Mouse (Mus musculus) adrenal gland, postnatal 36 days (tissue): ENCODE measurements at regions not wholly inside any gene's neighbourhood (a gene's known extent, or its start where the extent isn't known, plus 50 kb on each side); places are given as distances from the start of the nearest gene placed in this dataset.
A peak's percentile ranks its signal among the peaks of the same experiment; 100 is the strongest.

Experiments used
- DNase-seq, 2 experiments: peaks; one replicate each; pipeline ENCODE4 v3.0.0; 2021; ENCODE audit warnings: mixed read lengths in 1 of 2

GRCm38 (mm10) chr9:94378835-94379234 lies 159.0 kb downstream of the 1190002N15Rik start:
- peak in 1 of 2 experiments; percentile 0 for DNase-seq

DNA sequence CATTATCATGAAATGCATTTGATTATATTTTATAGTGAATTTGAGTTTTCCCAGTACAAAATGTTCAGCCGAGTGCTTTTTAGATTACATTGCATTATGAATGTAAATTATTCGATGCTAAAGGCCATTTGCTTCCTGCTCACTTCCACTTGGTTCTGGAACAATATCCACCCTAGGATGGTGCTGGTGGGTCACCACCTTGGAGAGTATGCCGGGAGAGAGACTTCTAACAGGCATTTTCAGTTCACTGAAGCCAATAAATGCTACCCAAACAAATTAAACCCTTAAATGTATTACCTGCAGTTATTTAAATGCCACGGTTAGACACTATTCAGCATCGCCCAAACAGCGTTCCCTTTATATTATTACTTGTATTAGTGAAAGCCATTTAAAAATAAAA lies 159.6 kb downstream of the 1190002N15Rik start:
- DNase-seq, result no peak

GRCm38 (mm10) chr9:94377346-94378039 lies 160.4 kb downstream of the 1190002N15Rik start:
- DNase-seq, result no peak

- DNase-seq, result no peak
Measured at GRCm38 (mm10) chr9:94370976-94371375, 166.9 kb downstream of the 1190002N15Rik start.

DNA sequence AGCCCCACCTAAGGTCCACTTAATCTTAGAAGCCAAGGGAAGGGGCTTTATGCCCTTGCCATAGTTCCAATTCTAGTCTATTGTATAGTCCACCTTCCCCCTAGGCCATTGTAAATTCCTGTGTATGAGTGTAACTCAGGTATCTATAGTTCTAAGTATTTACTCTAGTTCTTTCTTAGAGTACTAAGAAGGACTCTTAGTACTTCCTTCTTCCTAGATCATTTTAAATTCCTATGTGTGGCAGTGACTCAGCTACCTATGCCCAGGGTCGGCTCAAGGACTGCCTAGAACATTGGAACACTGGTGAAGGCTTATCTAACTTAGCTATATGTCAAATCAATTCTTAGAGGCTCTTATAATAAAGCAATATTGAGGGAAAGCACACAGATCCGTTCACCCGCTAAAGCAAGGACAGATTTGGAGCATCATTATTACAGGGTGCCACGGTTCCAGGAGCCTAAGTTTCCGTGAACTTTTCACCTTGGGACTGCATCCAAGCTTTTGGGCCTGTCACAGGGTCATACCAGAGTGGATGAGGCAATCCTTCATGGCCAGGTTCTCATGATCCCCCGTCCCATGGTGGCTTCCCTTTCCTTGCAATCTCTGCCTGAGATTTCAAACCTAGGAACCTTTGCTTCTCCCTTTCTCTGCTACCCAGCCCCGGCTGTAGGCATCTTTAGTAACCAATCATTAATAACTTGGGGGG lies 169.5 kb downstream of the 1190002N15Rik start:
- DNase-seq, result no peak

DNA sequence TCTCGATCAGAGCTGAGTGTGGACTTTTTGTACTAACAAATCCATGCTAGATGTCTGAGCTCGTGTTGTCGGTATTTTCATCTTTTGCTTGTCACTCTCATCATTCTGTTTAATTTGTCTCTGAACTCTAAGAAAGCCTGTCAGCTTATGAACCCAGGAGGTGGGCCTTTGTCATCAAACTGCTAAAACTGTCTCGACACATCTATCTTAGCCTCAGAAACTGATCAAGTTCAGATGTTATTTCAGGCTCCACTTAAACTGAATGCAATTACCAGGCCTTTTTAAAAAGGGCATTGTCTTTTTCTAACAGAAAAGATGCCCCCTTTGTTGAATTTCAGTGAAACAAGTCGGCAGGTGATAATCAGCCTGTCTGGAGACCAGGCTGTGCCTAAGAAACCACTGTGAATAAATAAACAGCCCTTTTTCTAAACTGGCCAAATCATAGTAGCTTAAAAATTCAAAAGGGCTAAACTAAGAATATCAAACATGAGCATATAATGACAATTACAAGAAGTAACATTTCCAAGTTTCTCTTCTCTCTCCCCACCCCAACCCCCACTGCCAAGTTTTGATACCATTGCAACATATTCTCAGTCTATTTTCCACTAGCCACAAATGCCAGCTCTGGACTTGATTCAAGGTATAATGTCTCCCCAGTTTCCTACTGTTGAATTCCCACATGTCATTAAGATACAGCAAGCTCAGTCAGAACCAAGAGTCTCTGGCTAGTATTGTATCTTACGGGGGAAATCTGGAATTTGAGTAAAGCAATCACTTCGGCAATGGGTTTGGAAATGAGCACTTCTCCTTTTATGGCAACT lies 175.8 kb downstream of the 1190002N15Rik start:
- DNase-seq, result peak in 1 of 2 experiments; percentile 28

DNA sequence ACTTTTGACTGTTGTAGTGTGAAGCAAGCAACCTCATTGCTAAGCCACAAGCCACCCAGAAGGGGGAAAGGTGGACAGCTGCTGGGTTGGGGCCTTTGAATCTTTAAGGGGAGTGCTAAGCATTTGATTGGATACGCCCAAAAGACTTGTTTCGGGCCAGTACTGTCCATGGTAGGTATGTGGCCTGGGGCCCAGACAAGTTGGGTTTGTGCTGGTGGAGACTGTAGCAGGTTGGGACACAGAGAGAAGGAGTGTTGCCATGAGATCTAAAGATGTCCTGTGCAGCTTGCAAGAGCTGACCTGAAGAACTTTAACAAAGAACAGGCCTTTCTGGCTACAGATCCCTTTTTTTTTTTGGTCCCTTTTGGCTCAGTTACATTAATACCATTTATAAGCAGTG lies 176.9 kb downstream of the 1190002N15Rik start:
- no peak for DNase-seq

DNA sequence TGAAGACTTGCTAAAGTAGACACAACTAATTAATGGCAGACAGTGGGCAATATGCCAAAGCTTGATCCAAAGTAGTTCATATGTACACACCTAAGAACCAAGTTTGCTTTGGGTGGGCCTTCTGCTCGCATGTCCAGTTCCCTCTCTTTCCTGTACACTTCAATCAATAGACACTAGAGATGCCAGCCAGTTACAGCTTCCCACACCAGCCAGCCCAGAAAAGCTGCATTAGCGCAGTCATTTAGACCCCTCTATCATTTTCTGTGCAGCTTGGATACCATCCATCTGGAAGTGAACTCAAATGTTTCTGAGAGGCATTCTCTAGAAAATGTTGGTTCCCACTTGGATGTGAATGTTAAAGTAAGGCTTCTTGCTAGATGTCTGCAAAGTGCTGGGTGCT lies 179.7 kb downstream of the 1190002N15Rik start:
- no peak for DNase-seq

DNA sequence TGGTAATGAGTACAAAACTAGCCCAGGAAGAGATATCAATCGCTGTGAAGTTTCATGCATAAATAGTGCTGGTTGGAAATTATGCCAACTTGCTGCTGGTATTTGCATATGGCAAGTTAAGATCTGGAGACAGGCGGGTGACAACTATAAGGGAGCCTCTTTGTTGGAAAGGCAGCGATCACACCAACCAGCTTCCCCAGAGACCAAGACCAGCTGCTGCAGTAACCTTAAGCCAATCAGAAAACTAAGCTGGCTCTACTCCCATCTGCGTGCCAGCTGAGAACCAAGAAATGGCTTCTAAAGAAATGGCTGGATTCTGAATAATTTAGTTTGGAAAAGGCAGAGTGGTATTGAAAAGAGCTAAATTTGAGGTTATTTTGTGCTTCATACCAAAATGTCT lies 195.9 kb downstream of the 1190002N15Rik start:
- peak in 1 of 2 experiments; percentile 4 for DNase-seq

DNA sequence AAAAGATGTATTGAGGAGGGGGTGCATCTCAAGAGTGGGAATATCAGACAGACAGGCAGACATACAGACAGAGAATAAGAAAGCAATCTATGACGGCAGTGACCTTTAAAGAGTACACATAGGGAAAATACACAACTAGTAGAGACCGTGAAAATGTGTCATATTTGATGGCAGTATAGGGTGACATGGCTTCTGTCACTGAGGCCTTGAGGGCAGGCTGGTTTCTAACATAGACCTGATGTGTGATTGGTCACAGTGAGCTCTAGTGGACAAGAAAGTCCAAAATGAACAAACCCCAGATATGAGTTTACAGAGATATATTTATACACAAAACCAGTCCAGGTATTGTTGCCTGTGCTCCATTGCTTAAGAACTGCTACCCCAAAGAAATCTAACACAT lies 196.3 kb downstream of the 1190002N15Rik start:
- no peak for DNase-seq

GRCm38 (mm10) chr9:94333450-94333849 lies 204.4 kb downstream of the 1190002N15Rik start:
- no peak for DNase-seq

DNA sequence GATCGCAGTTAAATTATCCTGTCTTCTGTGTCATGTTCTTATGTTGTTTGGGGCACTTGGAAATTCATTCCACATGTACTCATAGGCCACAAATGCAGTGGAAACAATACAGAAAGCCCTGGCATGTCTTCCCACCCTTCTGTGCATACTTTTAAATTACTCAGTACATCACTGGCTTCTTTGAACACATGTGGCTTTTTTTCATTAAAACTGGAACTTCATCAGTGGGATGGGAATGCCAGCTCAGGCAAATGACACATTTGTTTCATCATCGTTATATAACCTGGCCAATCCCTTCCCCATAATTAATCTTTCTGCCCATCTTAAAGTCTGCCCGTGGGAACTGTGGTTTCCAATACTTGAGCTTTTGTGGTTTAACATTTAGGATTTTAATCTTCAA lies 214.9 kb downstream of the 1190002N15Rik start:
- no peak for DNase-seq

DNA sequence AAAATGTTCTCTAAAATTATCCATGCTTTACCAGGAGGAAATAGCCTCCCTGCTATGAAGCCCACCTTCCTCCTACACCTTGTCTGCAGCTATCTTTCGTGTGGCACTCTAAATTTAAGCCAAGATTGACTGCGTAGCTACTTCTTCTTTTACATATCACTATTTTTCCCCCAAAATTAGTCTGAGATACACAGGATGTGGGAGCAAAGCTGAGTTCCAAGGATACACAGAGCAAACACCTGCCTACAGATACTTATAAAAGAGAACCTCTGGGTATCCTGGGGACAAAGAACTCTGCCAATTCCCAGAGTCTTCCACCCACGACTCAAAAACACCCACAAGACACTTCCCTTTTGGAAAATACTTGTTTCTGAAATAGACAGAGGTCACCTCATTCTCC lies 235.3 kb downstream of the 1190002N15Rik start:
- DNase-seq, result no peak

DNA sequence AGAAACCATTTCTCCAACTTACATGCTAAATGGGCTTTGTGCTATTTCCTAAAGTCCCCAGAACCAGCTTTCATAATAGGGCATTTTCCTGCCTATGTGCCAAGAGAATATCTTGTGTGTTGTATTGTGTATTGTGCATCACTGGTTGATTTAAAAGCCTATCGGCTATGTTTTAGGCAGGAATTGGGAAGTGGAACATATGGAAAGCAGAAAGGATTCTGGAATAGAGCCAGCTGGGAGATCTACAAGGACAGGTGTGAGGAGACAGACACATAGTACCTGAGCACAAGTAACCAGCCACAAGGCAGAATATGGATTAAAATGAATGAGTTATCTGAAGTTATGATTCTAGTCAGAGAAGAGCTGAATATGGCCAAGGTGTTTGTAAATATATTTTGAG lies 236.0 kb downstream of the 1190002N15Rik start:
- no peak for DNase-seq

DNA sequence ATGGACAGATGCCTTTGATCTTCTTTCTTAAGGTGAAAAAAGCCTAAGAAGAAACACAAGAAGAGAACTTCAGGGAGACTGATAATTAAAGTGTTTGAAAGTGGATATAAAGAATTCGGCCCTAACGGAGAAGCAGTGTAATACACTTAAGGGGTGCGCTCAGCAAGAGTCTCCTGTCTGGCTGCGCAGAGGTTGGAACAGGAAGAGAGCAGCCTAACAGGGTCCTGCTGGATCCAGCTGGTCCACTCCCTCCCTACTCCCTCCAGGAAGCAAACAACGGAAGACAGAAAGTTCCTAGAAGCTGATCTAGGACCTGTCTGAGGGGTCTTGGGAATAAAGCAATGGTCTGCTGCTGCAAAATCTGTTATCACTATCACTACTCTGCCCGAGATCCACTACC lies 242.4 kb downstream of the 1190002N15Rik start:
- DNase-seq, result no peak

- peak in 1 of 2 experiments; percentile 7 for DNase-seq
Measured at GRCm38 (mm10) chr9:94292147-94292546, 245.7 kb downstream of the 1190002N15Rik start.

- no peak for DNase-seq
Measured at GRCm38 (mm10) chr9:94289546-94289945, 248.3 kb downstream of the 1190002N15Rik start.

DNA sequence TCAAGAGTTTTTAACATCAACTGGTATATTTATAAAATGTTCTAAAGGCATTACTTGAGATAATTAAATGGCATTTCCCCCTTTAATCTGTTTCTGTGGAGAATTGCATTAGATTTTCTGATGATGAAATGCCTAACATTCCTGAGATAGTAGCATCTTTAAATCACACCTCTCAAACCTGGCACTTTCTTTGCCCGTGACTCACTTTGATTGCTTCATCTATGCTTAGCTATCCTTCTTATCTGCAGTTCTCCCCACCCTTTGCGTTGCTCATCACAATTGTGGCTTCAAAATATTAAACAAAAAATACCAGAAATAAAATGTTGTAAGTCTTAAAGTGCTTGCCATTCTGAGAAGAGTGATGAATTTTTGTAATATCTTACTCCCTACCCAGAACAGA lies 250.3 kb downstream of the 1190002N15Rik start:
- DNase-seq, result no peak

- no peak for DNase-seq
Measured at GRCm38 (mm10) chr9:94278657-94279585, 259.0 kb downstream of the 1190002N15Rik start.

- DNase-seq, result no peak
Measured at GRCm38 (mm10) chr9:94277096-94277495, 260.8 kb downstream of the 1190002N15Rik start.

GRCm38 (mm10) chr9:94269213-94269612 lies 268.7 kb downstream of the 1190002N15Rik start:
- no peak for DNase-seq

DNA sequence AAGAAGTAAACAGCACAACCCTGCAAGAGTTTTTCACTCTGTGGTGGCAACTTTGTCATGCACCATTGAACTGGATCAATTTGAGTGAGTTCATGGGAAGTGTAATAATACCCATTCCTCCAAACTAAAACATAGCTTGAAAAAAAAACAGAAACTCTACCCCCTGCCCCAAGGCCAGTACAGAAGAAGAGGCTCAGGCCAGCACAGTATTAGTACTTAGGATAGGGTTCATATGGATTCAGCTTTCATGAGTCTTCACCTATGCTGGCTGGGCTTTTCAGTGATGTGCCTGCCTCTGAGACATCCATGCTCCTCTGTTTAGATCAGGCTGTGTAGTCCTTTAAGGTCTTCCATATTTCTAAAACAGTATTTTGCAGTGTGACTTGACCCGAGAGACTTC lies 270.6 kb downstream of the 1190002N15Rik start:
- no peak for DNase-seq
